Mouse (Mus musculus): Measurements from ENCODE around the gene AI182371. TPM values are rescaled to one million over a fixed set of nuclear protein-coding genes. Genes with fewer than 3 reads are reported as not detected.

Gene AI182371
- polyA plus RNA-seq, 1 experiment from 2014 or later, result 0.99 TPM

GRCm38 (mm10) chr2:35110521-35110920 lies 9.2 kb upstream of the AI182371 start:
- Histone ChIP-seq H3K4me1 (replicated peaks; ENCODE audit: control insufficient read depth, insufficient read depth, low read length) (0 out of 2 replicates have a peak, but pooled peaks cover 3% of the 10 kb centered on the region), H3K27me3 (replicated peaks; ENCODE audit: control insufficient read depth, insufficient read depth, low read length) (no peaks in the 10 kb centered on the region), H3K9me3 (ENCODE audit: control insufficient read depth, low read length) (no peaks in the 10 kb centered on the region), H3K27ac (ENCODE audit: low read depth, low read length) (no peak overlapping the region), H3K36me3 (ENCODE audit: control insufficient read depth, insufficient read depth, low read length) (no peaks in the 10 kb centered on the region), H3K4me3 (ENCODE audit: low read depth, low read length) (no peak overlapping the region), H3K9ac (ENCODE audit: low read depth, low read length) (no peak overlapping the region), H3K4me2 (peak overlapping the region; percentile 89)
- DNase-seq (ENCODE audit: low spot score) (no peak), ATAC-seq (replicated peaks; ENCODE audit: low FRiP score) (no peak)
- WGBS, result 63% methylated on average over 2 of the region's 2 CpGs

- WGBS, result 2% methylated on average over 13 of the region's 13 CpGs
Observed at GRCm38 (mm10) chr2:35109924-35110304, 8.6 kb upstream of the AI182371 start.

GRCm38 (mm10) chr2:35109141-35109923 lies 8.0 kb upstream of the AI182371 start, which contains the start of gene Cntrl:
Gene Cntrl, plus strand, starts transcription at chr2:35109492.
- WGBS, result 1% methylated on average over 62 of the region's 62 CpGs

More at GRCm38 (mm10) chr2:35109924-35110304, 8.6 kb upstream of the AI182371 start:
- Histone ChIP-seq H3K9ac (ENCODE audit: low read depth, low read length) (peak overlapping the region; percentile 71), H3K36me3 (ENCODE audit: control insufficient read depth, insufficient read depth, low read length) (no peaks in the 10 kb centered on the region), H3K9me3 (ENCODE audit: control insufficient read depth, low read length) (no peaks in the 10 kb centered on the region), H3K27ac (ENCODE audit: low read depth, low read length) (no peak overlapping the region), H3K4me2 (peak overlapping the region; percentile 89), H3K27me3 (replicated peaks; ENCODE audit: control insufficient read depth, insufficient read depth, low read length) (no peaks in the 10 kb centered on the region), H3K4me3 (ENCODE audit: low read depth, low read length) (peak overlapping the region; percentile 77), H3K4me1 (replicated peaks; ENCODE audit: control insufficient read depth, insufficient read depth, low read length) (0 out of 2 replicates have a peak, but pooled peaks cover 3% of the 10 kb centered on the region)
- DNase-seq (ENCODE audit: low spot score) (no peak), ATAC-seq (replicated peaks; ENCODE audit: low FRiP score) (no peak)

GRCm38 (mm10) chr2:35108712-35109111 lies 7.4 kb upstream of the AI182371 start:
- H3K27ac ChIP-seq (ENCODE audit: low read depth, low read length), result peak overlapping the region; percentile 60; the same call in 1 of the 2 replicates
- peak; percentile 54 for ATAC-seq (replicated peaks; ENCODE audit: low FRiP score)
- DNase-seq (ENCODE audit: low spot score), result no peak
- WGBS, result 19% methylated on average over 3 of the region's 3 CpGs
- H3K4me2 ChIP-seq, result peak overlapping the region; percentile 89
- H3K36me3 ChIP-seq (ENCODE audit: control insufficient read depth, insufficient read depth, low read length), result no peaks in the 10 kb centered on the region
- no peaks in the 10 kb centered on the region for H3K9me3 ChIP-seq (ENCODE audit: control insufficient read depth, low read length)
- peak overlapping the region; percentile 77 for H3K4me3 ChIP-seq (ENCODE audit: low read depth, low read length)
- peak overlapping the region; percentile 71 for H3K9ac ChIP-seq (ENCODE audit: low read depth, low read length)
- peaks cover 3% of the 10 kb centered on the region; the same call in 1 of the 2 replicates for H3K4me1 ChIP-seq (replicated peaks; ENCODE audit: control insufficient read depth, insufficient read depth, low read length)
- H3K27me3 ChIP-seq (replicated peaks; ENCODE audit: control insufficient read depth, insufficient read depth, low read length), result no peaks in the 10 kb centered on the region

More at GRCm38 (mm10) chr2:35109141-35109923, 8.0 kb upstream of the AI182371 start, which contains the start of gene Cntrl:
- peak within 1 kb of the TSS; percentile 71 for H3K9ac ChIP-seq (ENCODE audit: low read depth, low read length)
- peak within 1 kb of the TSS; percentile 60 for H3K27ac ChIP-seq (ENCODE audit: low read depth, low read length)
- peak; percentile 96 for DNase-seq (ENCODE audit: low spot score)
- peaks cover 3% of the 10 kb centered on the region; the same call in 1 of the 2 replicates for H3K4me1 ChIP-seq (replicated peaks; ENCODE audit: control insufficient read depth, insufficient read depth, low read length)
- no peaks in the 10 kb centered on the region for H3K27me3 ChIP-seq (replicated peaks; ENCODE audit: control insufficient read depth, insufficient read depth, low read length)
- ATAC-seq (replicated peaks; ENCODE audit: low FRiP score), result peak; percentile 91
- no peaks in the 10 kb centered on the region for H3K9me3 ChIP-seq (ENCODE audit: control insufficient read depth, low read length)
- peak within 1 kb of the TSS; percentile 77 for H3K4me3 ChIP-seq (ENCODE audit: low read depth, low read length)
- no peaks in the 10 kb centered on the region for H3K36me3 ChIP-seq (ENCODE audit: control insufficient read depth, insufficient read depth, low read length)
- peak within 1 kb of the TSS; percentile 89 for H3K4me2 ChIP-seq

GRCm38 (mm10) chr2:35107984-35108635 lies 6.8 kb upstream of the AI182371 start:
- H3K4me1 ChIP-seq (replicated peaks; ENCODE audit: control insufficient read depth, insufficient read depth, low read length), result peaks cover 3% of the 10 kb centered on the region; the same call in 1 of the 2 replicates
- no peak for DNase-seq (ENCODE audit: low spot score)
- H3K4me3 ChIP-seq (ENCODE audit: low read depth, low read length), result no peak overlapping the region
- no peak overlapping the region for H3K4me2 ChIP-seq
- no peak for ATAC-seq (replicated peaks; ENCODE audit: low FRiP score)
- H3K9ac ChIP-seq (ENCODE audit: low read depth, low read length), result no peak overlapping the region
- WGBS, result 45% methylated on average over 5 of the region's 5 CpGs
- no peaks in the 10 kb centered on the region for H3K36me3 ChIP-seq (ENCODE audit: control insufficient read depth, insufficient read depth, low read length)
- no peaks in the 10 kb centered on the region for H3K9me3 ChIP-seq (ENCODE audit: control insufficient read depth, low read length)
- H3K27ac ChIP-seq (ENCODE audit: low read depth, low read length), result no peak overlapping the region
- H3K27me3 ChIP-seq (replicated peaks; ENCODE audit: control insufficient read depth, insufficient read depth, low read length), result no peaks in the 10 kb centered on the region

- 39% methylated on average over 3 of the region's 3 CpGs for WGBS
- ATAC-seq (replicated peaks; ENCODE audit: low FRiP score) (no peak), DNase-seq (ENCODE audit: low spot score) (no peak)
- Histone ChIP-seq H3K4me1 (replicated peaks; ENCODE audit: control insufficient read depth, insufficient read depth, low read length) (no peaks in the 10 kb centered on the region; the same call in 1 of the 2 replicates), H3K36me3 (ENCODE audit: control insufficient read depth, insufficient read depth, low read length) (no peaks in the 10 kb centered on the region), H3K9me3 (ENCODE audit: control insufficient read depth, low read length) (no peaks in the 10 kb centered on the region), H3K27me3 (replicated peaks; ENCODE audit: control insufficient read depth, insufficient read depth, low read length) (no peaks in the 10 kb centered on the region), H3K9ac (ENCODE audit: low read depth, low read length) (no peak overlapping the region), H3K4me3 (ENCODE audit: low read depth, low read length) (no peak overlapping the region), H3K4me2 (no peak overlapping the region), H3K27ac (ENCODE audit: low read depth, low read length) (no peak overlapping the region)
Observed at GRCm38 (mm10) chr2:35104843-35105242, 3.5 kb upstream of the AI182371 start.

- no peak overlapping the region for H3K9ac ChIP-seq (ENCODE audit: low read depth, low read length)
- H3K36me3 ChIP-seq (ENCODE audit: control insufficient read depth, insufficient read depth, low read length), result no peaks in the 10 kb centered on the region
- WGBS, result 63% methylated on average over 5 of the region's 5 CpGs
- no peaks in the 10 kb centered on the region for H3K9me3 ChIP-seq (ENCODE audit: control insufficient read depth, low read length)
- H3K27me3 ChIP-seq (replicated peaks; ENCODE audit: control insufficient read depth, insufficient read depth, low read length), result no peaks in the 10 kb centered on the region
- H3K4me2 ChIP-seq, result 0 out of 2 replicates have a peak overlapping the region, but pooled peaks have one; percentile 27
- no peak overlapping the region for H3K4me3 ChIP-seq (ENCODE audit: low read depth, low read length)
- no peak; the same call in 1 of the 2 replicates for ATAC-seq (replicated peaks; ENCODE audit: low FRiP score)
- DNase-seq (ENCODE audit: low spot score), result no peak
- no peaks in the 10 kb centered on the region; the same call in 1 of the 2 replicates for H3K4me1 ChIP-seq (replicated peaks; ENCODE audit: control insufficient read depth, insufficient read depth, low read length)
- peak overlapping the region; percentile 59 for H3K27ac ChIP-seq (ENCODE audit: low read depth, low read length)
Observed at GRCm38 (mm10) chr2:35103558-35103957, 2.2 kb upstream of the AI182371 start.

- DNase-seq (ENCODE audit: low spot score) (no peak), ATAC-seq (replicated peaks; ENCODE audit: low FRiP score) (no peak)
- Histone ChIP-seq H3K27ac (ENCODE audit: low read depth, low read length) (peak overlapping the region; percentile 59), H3K4me2 (no peak overlapping the region), H3K36me3 (ENCODE audit: control insufficient read depth, insufficient read depth, low read length) (no peaks in the 10 kb centered on the region), H3K9me3 (ENCODE audit: control insufficient read depth, low read length) (no peaks in the 10 kb centered on the region), H3K4me3 (ENCODE audit: low read depth, low read length) (no peak overlapping the region), H3K4me1 (replicated peaks; ENCODE audit: control insufficient read depth, insufficient read depth, low read length) (no peaks in the 10 kb centered on the region; the same call in 1 of the 2 replicates), H3K27me3 (replicated peaks; ENCODE audit: control insufficient read depth, insufficient read depth, low read length) (no peaks in the 10 kb centered on the region), H3K9ac (ENCODE audit: low read depth, low read length) (no peak overlapping the region)
Observed at GRCm38 (mm10) chr2:35102777-35103176, 1.4 kb upstream of the AI182371 start.
